Mouse (Mus musculus): ENCODE data around the gene Smim20.

DNA sequence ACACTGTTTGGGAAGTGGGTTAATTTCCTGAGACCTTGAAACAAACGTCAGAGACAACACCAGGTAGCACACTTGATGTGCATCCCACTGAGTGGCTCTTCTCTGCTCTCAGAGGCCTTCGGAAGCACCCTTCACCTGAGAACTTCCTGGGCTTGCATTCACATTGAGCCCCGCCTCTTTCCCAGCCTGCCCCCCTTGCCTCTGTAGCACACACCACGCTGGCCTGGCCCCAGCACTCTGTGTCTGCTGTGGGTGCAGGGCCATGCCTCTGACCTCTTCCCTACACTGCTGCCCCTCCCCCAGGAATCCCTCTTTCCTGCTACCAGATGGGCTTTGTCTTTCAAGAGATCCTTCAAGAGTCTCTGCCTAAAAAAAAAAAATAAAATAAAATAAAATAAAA is 31.3 kb upstream of the Smim20 start:
- no peak for TF ChIP-seq FOSL1 (IDR thresholded peaks at IDR 0.05; ENCODE audit: insufficient read depth, low read length, poor library complexity, severe bottlenecking)
- no peak for TF ChIP-seq CTCF (IDR thresholded peaks at IDR 0.05; ENCODE audit: control insufficient read depth, insufficient read depth, insufficient read length)
- no peak for TF ChIP-seq USF1 (IDR thresholded peaks at IDR 0.05; ENCODE audit: low read depth)
- no peak for TF ChIP-seq MAX (IDR thresholded peaks at IDR 0.05)
